Mouse (Mus musculus) adrenal gland (tissue): ENCODE results near the gene Nfe2l2.
"Not testable (repeated sequence)": the region's sequence is repeated elsewhere in the genome, so short reads cannot be mapped to it uniquely, and the experiment has no call there.

Experiments used
- intact Hi-C: fragments of 180-260 bp; cut with DNase I; formaldehyde crosslinking; loops from one replicate; pipeline ENCODE4 v1.15.1; 2025

Gene Nfe2l2

DNA sequence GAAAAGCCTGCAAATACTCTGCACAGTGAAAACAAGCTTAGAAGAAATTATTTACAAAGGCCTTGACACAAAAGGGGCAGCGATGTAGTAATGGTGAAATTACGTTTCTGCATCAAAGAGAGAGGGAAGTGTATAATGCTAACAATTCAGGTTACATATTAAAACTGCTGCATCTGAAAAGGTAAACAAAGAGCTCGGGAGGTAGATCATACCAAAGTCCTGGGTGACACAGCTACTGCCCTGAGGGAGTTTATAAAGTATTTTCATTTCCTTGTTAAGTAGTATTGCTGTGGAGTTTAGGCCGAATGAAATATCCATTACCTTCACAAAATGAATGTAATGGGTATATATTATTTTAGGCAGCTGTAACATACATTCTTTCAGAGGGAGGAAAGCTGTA, 10.3 kb upstream of the Nfe2l2 start:
- intact Hi-C loops, result no loop called here

- intact Hi-C loops, result no loop called here
Observed at GRCm38 (mm10) chr2:75713083-75713482, 8.6 kb upstream of the Nfe2l2 start.

DNA sequence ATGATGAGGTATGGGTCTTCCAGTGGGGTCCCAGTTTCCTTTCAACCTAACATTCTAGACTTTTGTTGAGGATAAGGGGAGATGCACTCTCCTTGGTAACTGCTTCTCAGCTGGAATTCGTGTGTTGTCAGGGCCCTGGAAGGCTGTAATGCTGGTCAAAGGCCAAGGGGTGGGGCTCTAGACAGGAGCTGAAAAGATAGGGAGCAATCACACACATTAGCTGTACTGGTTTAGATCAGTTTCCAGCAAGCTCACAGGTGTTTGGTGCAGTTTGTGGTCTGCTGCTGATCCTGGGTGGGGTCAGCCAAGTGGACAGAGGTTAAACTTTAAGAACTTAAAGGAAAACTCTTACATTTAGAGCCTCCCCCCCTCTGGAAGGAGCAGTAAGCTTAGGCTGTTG, 3.0 kb upstream of the Nfe2l2 start:
- intact Hi-C loops, result no loop called here

DNA sequence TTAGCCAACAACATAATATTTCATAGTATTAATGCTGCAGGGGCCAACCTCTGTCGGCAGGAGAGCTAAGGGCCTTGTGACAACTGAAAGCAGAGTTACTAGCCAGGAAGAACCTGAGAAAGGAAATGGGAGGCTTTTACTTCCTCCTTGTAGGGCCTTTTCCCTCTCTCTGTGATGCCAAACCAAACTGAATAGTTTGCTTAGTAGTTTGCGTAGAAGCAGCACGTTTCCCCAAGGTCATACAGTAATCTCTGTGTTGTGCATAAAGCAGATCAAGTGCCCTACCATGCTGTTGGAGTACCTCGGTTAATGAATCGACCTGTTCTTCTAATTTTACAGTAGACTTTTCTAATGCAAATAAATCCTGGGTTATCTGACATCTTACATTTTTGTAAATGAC, 2.0 kb upstream of the Nfe2l2 start:
- intact Hi-C loops, result no loop called here

GRCm38 (mm10) chr2:75705162-75705752, 816 bp upstream of the Nfe2l2 start:
- intact Hi-C loops, result no loop called here

DNA sequence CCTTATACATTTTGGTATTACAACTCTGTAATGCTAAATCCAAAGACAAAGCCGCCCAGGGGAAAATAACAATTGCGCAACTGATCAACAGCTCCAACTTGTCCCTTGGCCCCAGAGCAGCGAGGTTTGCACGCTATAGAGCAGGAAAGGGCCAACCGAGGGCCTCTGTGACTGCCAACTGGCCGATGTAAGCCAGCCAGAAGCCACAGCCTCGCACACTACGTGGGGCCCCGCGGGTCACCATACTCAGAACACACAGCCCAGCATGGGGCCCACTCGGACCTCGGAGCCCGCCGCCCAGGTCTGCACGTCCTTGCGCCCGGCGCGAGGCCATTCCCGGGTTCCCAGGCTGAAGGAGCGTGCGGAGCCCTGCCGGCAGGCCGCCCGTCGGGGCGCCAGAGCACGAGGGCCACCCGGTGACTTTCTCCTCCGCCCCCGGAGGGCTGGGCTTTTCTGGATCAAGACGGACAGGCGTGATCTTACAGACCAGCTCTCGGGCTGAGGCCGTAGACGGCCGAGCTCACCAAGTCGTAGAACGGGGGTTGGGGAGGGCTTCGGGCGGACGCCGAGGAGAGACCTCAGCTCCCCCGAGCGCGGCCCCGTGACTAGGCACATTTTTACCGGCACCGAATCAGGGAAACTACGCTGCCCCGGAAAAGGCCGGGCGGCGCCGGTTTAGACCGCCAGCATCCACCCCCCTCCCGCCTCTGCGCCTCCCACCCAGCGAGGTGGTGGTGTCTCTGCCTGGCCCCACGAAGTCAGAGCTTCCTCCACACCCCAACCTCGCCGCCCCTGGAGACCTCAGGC, 863 bp downstream of the Nfe2l2 start:
- intact Hi-C loops, result loop anchor here (5.0 kb wide), 1 partner anchor 41 kb away; no protein-coding TSS in a partner anchor

GRCm38 (mm10) chr2:75702588-75702976, 1.9 kb downstream of the Nfe2l2 start:
- intact Hi-C loops, result loop anchor here (5.0 kb wide), 1 partner anchor 40 kb away; no protein-coding TSS in a partner anchor

DNA sequence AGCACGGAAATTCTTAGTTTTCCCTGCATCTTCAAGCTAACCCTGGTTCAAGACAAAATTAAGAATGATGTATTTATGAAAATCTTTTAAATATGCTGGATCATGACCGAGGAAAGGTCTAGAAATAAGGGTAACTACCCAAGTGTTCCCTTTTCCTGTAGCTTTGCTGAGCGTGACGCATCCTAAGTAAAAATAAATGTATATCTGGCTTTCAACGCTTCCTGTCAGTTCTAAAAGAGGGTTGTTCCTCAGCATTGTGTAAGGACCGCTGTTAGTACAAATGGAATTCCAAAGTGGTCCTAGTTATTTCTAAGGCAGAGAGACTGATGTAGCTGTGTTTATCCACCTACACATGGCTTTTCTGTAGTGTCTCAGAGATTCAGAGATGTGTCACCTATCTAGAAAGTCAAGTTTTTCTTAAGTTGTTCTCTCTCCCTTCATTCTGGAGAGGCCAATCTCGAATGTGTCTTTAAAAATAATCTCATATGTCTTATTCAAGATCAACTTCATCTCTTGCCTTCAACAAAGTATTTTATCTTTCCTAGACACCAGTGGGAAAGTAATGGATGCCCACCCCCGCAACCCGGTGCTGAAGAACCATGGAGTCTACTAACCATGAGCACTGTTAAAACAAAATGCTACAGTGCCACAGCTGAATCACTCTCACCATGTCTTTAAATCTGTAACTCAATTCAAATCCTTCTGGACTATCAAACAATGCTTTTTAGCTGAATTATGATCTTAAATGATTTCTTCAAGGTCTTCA, 2.4 kb downstream of the Nfe2l2 start:
- intact Hi-C loops, result loop anchor here (5.0 kb wide), 1 partner anchor 40 kb away; no protein-coding TSS in a partner anchor

GRCm38 (mm10) chr2:75701207-75701606, 3.2 kb downstream of the Nfe2l2 start:
- intact Hi-C loops, result loop anchor here (5.0 kb wide), 1 partner anchor 39 kb away; no protein-coding TSS in a partner anchor

- intact Hi-C loops, result loop anchor here (5.0 kb wide), 1 partner anchor 38 kb away; no protein-coding TSS in a partner anchor
Observed at GRCm38 (mm10) chr2:75700543-75700942, 3.9 kb downstream of the Nfe2l2 start.

DNA sequence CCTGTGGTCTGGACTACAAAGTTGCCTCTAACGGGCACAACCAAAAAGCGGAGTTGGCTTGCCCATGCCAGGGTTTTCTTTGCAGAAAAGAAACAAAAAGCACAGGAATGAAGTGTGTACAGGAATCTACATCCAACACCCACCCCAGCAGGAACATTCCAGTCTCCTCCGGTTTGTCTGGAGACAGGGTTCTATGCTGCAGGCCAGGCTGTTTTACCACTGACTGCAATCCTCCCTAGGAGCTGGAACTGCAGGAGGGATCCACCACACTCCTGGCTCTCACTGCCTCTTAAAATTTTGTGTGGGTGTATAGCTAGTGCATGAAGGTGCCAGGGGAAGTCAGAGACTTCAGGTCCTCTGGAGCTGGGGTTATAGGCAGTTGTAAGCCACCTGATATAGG, 5.6 kb downstream of the Nfe2l2 start:
- intact Hi-C loops, result no loop called here

GRCm38 (mm10) chr2:75698007-75698406, 6.4 kb downstream of the Nfe2l2 start:
- intact Hi-C loops, result no loop called here

DNA sequence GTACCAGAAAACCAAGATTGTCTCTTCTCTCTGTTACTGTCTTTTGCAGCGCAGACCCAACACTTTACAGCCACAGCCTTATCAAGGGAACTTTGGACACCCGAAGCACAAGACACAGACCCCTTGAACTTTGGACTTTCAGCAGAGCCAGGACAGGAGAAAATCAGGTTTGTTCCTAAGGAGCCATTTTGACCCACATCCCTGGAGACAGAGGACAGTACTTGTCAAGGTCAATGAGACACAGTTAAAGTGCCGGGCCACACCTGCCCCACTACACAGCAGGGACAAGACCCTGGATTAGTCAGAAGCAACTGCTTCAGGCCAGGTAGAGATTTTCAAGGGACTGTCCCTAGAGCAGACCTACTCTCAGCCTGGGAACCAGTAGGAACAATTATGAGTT, 7.2 kb downstream of the Nfe2l2 start:
- intact Hi-C loops, result no loop called here

GRCm38 (mm10) chr2:75696371-75696770, 8.1 kb downstream of the Nfe2l2 start:
- intact Hi-C loops, result no loop called here

DNA sequence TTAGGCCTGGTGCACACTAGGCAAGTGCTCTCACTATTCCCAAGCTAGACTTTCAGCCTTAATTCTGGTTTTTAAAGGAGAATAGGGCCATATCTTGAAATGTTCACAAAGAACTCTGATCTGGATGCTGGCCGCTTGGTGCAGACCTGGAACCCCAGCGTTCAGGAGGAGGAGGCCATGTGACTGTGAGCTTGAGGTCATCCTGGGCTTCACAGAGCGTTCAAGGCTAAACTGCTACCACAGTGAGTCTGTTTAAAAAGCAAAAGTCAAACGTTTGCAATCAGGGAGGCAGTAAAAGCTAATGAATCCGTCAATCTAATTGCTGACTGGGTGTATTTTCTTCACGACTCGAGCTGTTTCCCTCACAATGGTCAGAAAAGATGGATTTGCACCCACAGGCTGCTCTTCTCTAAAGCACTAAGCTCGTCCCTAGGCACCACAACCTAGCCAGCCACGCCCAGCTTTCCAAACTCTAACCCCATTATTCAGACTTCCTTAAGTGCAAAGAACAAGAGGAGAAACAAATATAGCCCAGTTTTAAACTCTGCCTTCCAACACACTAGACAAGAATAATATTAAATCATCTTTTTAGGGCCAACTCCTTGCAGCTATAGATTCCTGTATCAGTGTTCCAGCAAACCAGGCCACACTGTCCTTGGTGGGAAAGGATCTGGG, 8.6 kb downstream of the Nfe2l2 start:
- intact Hi-C loops, result no loop called here

DNA sequence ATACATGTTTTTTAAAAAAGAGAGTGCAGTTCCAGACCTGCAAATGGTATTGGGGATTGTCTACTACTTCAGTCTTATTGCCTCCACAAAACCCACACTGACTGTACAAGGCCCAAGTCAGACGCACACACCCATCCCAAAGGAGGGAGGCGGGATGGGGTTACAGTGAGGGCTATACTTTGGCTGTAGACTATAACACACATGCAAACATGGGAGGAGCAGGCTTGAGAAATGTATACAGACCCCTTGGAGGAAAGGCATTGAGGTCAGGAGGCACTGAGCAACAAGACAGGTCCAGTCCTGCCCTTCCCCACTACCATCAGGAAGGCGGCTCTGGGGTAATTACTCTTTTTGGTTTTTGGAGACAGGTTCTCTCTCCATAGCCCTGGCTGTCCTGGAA, 9.5 kb downstream of the Nfe2l2 start:
- intact Hi-C loops, result not testable (repeated sequence)

DNA sequence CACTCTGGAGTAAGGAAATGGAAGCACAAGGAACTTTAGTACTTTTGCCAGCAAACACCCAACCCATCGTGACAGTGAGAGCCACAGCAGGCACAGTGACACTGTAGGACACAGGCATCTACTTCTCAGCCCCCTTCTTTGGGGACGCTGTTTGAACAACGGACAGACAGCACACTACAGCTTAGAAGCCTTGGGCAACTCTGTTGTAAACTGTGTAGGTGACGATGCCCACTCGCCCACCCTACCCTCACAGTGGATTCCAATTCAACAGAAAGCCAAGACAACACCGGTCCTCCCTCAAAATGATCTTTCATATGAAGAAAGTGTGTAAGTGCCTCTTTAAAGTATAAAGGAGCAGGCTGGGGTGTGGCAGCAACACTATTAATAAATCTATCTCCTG, 12.1 kb downstream of the Nfe2l2 start:
- intact Hi-C loops, result no loop called here

DNA sequence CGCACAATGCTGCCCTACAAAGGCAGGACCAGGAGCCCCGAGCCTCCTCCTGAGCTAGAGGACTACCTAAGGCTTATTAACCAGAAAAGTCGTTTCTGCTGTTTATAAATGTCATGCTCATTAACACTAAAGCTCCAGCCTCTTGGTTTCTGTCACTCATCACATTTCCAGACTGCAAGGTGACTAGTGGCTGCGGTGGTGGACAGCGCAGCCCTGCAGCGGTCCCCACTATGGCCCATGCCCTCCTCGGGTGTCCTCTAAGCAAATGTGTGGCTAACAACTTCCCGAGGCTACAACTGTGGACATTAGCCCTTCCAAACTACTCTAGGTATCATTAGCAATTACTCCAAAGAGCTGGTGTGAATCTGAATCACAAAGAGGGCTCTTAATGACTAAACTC, 13.1 kb downstream of the Nfe2l2 start:
- intact Hi-C loops, result no loop called here

- intact Hi-C loops, result no loop called here
Observed at GRCm38 (mm10) chr2:75690656-75691055, 13.8 kb downstream of the Nfe2l2 start.

- intact Hi-C loops, result loop anchor here (10.0 kb wide), 1 partner anchor 85 kb away; no protein-coding TSS in a partner anchor
Observed at GRCm38 (mm10) chr2:75689482-75690158, 14.8 kb downstream of the Nfe2l2 start.

DNA sequence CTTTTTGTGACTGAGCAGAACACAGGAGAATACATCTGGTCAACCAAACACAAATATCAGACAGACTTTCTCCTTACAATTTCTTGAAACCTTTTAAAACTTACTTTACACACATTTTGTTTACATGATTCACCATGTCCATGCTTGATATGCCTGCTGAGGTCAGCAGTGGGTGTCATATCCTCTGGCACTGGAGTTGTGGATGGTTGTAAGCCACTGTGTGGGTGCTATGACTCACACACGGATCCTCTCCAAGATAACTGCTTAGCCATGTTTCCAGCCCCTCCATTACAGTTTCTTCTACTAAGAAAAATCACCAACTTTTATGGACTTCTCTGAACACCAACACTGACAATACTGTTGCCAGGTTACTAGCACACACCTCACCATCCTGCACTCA, 15.5 kb downstream of the Nfe2l2 start:
- intact Hi-C loops, result loop anchor here (10.0 kb wide), 1 partner anchor 86 kb away; no protein-coding TSS in a partner anchor
